Mouse (Mus musculus): ENCODE measurements around the gene Cnnm1. TPM values are rescaled to one million over a fixed set of nuclear protein-coding genes. Genes with fewer than 3 reads are reported as not detected.

Cnnm1 gene
- polyA plus RNA-seq, 1 experiment: 0.06 TPM

DNA sequence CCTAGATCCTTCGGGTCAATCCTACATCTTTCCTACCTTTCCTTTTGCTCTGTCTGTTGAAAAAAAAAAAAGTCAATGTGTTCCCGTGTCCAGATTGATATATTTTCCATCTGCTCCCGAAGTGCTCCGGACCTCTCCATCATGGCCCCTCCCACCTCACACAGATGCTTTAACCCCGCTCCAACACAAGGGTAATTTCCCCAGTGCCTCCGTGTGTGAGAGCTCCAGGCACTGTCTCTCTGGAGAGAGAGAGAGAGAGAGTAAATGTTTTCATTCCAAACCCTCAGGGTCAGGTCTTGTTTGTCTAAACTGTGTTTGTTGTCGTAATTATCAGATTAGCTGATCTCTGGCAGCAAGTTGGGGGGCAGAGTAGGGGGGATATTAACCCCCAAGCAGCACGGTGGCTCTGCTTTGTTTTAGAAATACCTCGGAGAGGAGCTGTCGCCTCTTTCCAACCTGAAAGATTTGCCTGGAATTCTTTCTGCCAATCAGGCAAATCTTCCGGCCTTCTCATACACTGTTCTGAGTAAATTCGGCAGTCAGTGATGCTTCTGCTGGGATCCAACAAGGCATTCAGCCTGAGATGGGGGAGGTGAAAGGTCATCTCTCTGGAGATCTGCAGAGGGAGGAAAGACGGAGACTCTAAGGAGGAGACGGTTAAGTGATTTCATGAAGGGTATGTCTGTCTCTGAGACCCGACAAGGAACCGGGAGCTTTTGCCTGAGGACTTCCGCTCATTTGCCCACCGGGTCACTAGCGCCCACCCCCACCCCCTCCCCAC, 106.3 kb downstream of the Cnnm1 start:
- DNase-seq: no peak
- no peak overlapping the region for H3K4me3 ChIP-seq (replicated peaks; ENCODE audit: extremely low read depth, low read depth, low read length)
- 11% methylated on average over 19 of the region's 19 CpGs for WGBS
- H3K4me1 ChIP-seq (ENCODE audit: control insufficient read depth, insufficient read depth, low read length): no peaks in the 10 kb centered on the region
- TF ChIP-seq POLR2A (IDR thresholded peaks at IDR 0.05; ENCODE audit: borderline replicate concordance, extremely low read depth, low read depth, low read length) (no peak), CTCF (IDR thresholded peaks at IDR 0.05; ENCODE audit: insufficient read depth, low read length) (no peak)

Other genes starting within 250 kb of the Cnnm1 start
- 0.77 and 0.94 TPM in 2 replicates for gene Hpse2, start 52.1 kb upstream of the Cnnm1 start, polyA plus RNA-seq (2012; rRNA removed)
- gene Got1, start 84.2 kb downstream of the Cnnm1 start, polyA plus RNA-seq (2012; rRNA removed): 14.1 and 21.7 TPM in 2 replicates
- gene Nkx2-3, start 171.9 kb downstream of the Cnnm1 start, polyA plus RNA-seq (2012; rRNA removed): 0.05 TPM in 1 of 2 replicates, not detected in the other
- gene Slc25a28, start 234.4 kb downstream of the Cnnm1 start, polyA plus RNA-seq (2012; rRNA removed): 62.9 and 74.4 TPM in 2 replicates
- gene Entpd7, start 249.2 kb downstream of the Cnnm1 start, polyA plus RNA-seq (2012; rRNA removed): 3.4 and 4.1 TPM in 2 replicates

All from lung, adult 2 months (tissue).